Mouse (Mus musculus): ENCODE measurements around the gene Nol6. TPM values are rescaled to one million over a fixed set of nuclear protein-coding genes. Genes with fewer than 3 reads are reported as not detected.

Gene Nol6
- polyA plus RNA-seq, 1 experiment from 2014 or later: 40.9 TPM

- H3K4me1 ChIP-seq: peaks cover 26% of the 10 kb centered on the region
- H3K36me3 ChIP-seq (replicated peaks): no peaks in the 10 kb centered on the region
- no peak for ATAC-seq (replicated peaks)
- H3K9ac ChIP-seq: peak overlapping the region; percentile 88
- peak overlapping the region; percentile 82 for H3K4me2 ChIP-seq
- H3K9me3 ChIP-seq: no peaks in the 10 kb centered on the region
- H3K4me3 ChIP-seq: peak overlapping the region; percentile 72
- no peaks in the 10 kb centered on the region for H3K27me3 ChIP-seq (replicated peaks)
- peak overlapping the region; percentile 97 for H3K27ac ChIP-seq
- WGBS: under 1% methylated on average over 8 of the region's 8 CpGs
Observed at GRCm38 (mm10) chr4:41136811-41137210, 12.6 kb upstream of the Nol6 start.

- H3K4me2 ChIP-seq: peak overlapping the region; percentile 82
- ATAC-seq (replicated peaks): peak; percentile 31
- peaks cover 26% of the 10 kb centered on the region for H3K4me1 ChIP-seq
- no peaks in the 10 kb centered on the region for H3K9me3 ChIP-seq
- H3K9ac ChIP-seq: peak overlapping the region; percentile 88
- no peaks in the 10 kb centered on the region for H3K27me3 ChIP-seq (replicated peaks)
- WGBS: 0% methylated on average over 4 of the region's 4 CpGs
- H3K27ac ChIP-seq: peak overlapping the region; percentile 97
- peak overlapping the region; percentile 72 for H3K4me3 ChIP-seq
- no peaks in the 10 kb centered on the region for H3K36me3 ChIP-seq (replicated peaks)
Observed at GRCm38 (mm10) chr4:41136454-41136805, 12.2 kb upstream of the Nol6 start.

- Histone ChIP-seq H3K27me3 (replicated peaks) (no peaks in the 10 kb centered on the region), H3K36me3 (replicated peaks) (no peaks in the 10 kb centered on the region), H3K9ac (peak within 1 kb of the TSS; percentile 88), H3K9me3 (no peaks in the 10 kb centered on the region), H3K27ac (peak within 1 kb of the TSS; percentile 97), H3K4me1 (peaks cover 26% of the 10 kb centered on the region), H3K4me3 (peak within 1 kb of the TSS; percentile 72), H3K4me2 (peak within 1 kb of the TSS; percentile 82)
- under 1% methylated on average over 54 of the region's 65 CpGs for WGBS
- peak; percentile 80 for ATAC-seq (replicated peaks)
Observed at GRCm38 (mm10) chr4:41135711-41136453, 11.6 kb upstream of the Nol6 start, which contains the start of gene Ube2r2. TSS of gene Ube2r2 (plus strand) at chr4:41135743.

GRCm38 (mm10) chr4:41134935-41135710 is 10.9 kb upstream of the Nol6 start:
- no peaks in the 10 kb centered on the region for H3K27me3 ChIP-seq (replicated peaks)
- peak overlapping the region; percentile 72 for H3K4me3 ChIP-seq
- no peaks in the 10 kb centered on the region for H3K36me3 ChIP-seq (replicated peaks)
- peak; percentile 96 for ATAC-seq (replicated peaks)
- peaks cover 26% of the 10 kb centered on the region for H3K4me1 ChIP-seq
- peak overlapping the region; percentile 82 for H3K4me2 ChIP-seq
- under 1% methylated on average over 22 of the region's 70 CpGs for WGBS
- no peaks in the 10 kb centered on the region for H3K9me3 ChIP-seq
- H3K9ac ChIP-seq: peak overlapping the region; percentile 88
- H3K27ac ChIP-seq: peak overlapping the region; percentile 97

GRCm38 (mm10) chr4:41133529-41134291 is 9.5 kb upstream of the Nol6 start:
- H3K9ac ChIP-seq: no peak overlapping the region
- H3K36me3 ChIP-seq (replicated peaks): no peaks in the 10 kb centered on the region
- WGBS: 84% methylated on average over 6 of the region's 6 CpGs
- peaks cover 23% of the 10 kb centered on the region for H3K4me1 ChIP-seq
- no peaks in the 10 kb centered on the region for H3K27me3 ChIP-seq (replicated peaks)
- no peak overlapping the region for H3K27ac ChIP-seq
- ATAC-seq (replicated peaks): no peak
- no peak overlapping the region for H3K4me3 ChIP-seq
- H3K4me2 ChIP-seq: no peak overlapping the region
- no peaks in the 10 kb centered on the region for H3K9me3 ChIP-seq

GRCm38 (mm10) chr4:41132471-41132870 is 8.2 kb upstream of the Nol6 start:
- H3K9ac ChIP-seq: no peak overlapping the region

GRCm38 (mm10) chr4:41129836-41130235 is 5.6 kb upstream of the Nol6 start:
- no peak overlapping the region for H3K27ac ChIP-seq
- no peak overlapping the region for H3K9ac ChIP-seq
- H3K36me3 ChIP-seq (replicated peaks): no peaks in the 10 kb centered on the region
- no peak for ATAC-seq (replicated peaks)
- H3K27me3 ChIP-seq (replicated peaks): 0 out of 2 replicates have a peak, but pooled peaks cover 3% of the 10 kb centered on the region
- H3K9me3 ChIP-seq: no peaks in the 10 kb centered on the region
- no peak overlapping the region for H3K4me2 ChIP-seq
- WGBS: 81% methylated on average over 3 of the region's 3 CpGs
- H3K4me1 ChIP-seq: peaks cover 6% of the 10 kb centered on the region
- H3K4me3 ChIP-seq: no peak overlapping the region

More at GRCm38 (mm10) chr4:41132471-41132870, 8.2 kb upstream of the Nol6 start:
- WGBS: 75% methylated on average over 6 of the region's 6 CpGs
- Histone ChIP-seq H3K4me2 (no peak overlapping the region), H3K9me3 (no peaks in the 10 kb centered on the region), H3K27me3 (replicated peaks) (no peaks in the 10 kb centered on the region), H3K27ac (no peak overlapping the region), H3K4me1 (peaks cover 13% of the 10 kb centered on the region), H3K4me3 (no peak overlapping the region), H3K36me3 (replicated peaks) (no peaks in the 10 kb centered on the region)
- no peak for ATAC-seq (replicated peaks)

GRCm38 (mm10) chr4:41129406-41129805 is 5.2 kb upstream of the Nol6 start:
- Histone ChIP-seq H3K9ac (no peak overlapping the region), H3K36me3 (replicated peaks) (no peaks in the 10 kb centered on the region), H3K4me2 (no peak overlapping the region), H3K9me3 (no peaks in the 10 kb centered on the region), H3K27me3 (replicated peaks) (0 out of 2 replicates have a peak, but pooled peaks cover 3% of the 10 kb centered on the region), H3K4me1 (peaks cover 2% of the 10 kb centered on the region), H3K4me3 (no peak overlapping the region), H3K27ac (no peak overlapping the region)
- 3% methylated on average over 2 of the region's 2 CpGs for WGBS
- ATAC-seq (replicated peaks): no peak

- H3K27ac ChIP-seq: no peak overlapping the region
- H3K9me3 ChIP-seq: no peaks in the 10 kb centered on the region
- no peaks in the 10 kb centered on the region for H3K27me3 ChIP-seq (replicated peaks)
- H3K4me1 ChIP-seq: peaks cover 12% of the 10 kb centered on the region
- no peak overlapping the region for H3K4me3 ChIP-seq
- 70% methylated on average over 11 of the region's 11 CpGs for WGBS
- no peak overlapping the region for H3K9ac ChIP-seq
- peaks cover 61% of the 10 kb centered on the region for H3K36me3 ChIP-seq (replicated peaks)
- no peak for ATAC-seq (replicated peaks)
- H3K4me2 ChIP-seq: no peak overlapping the region
Observed at GRCm38 (mm10) chr4:41118706-41119292, 5.5 kb downstream of the Nol6 start.

GRCm38 (mm10) chr4:41116817-41117216 is 7.4 kb downstream of the Nol6 start:
- Histone ChIP-seq H3K4me1 (no peaks in the 10 kb centered on the region), H3K9me3 (no peaks in the 10 kb centered on the region), H3K27ac (no peak overlapping the region), H3K4me2 (no peak overlapping the region), H3K36me3 (replicated peaks) (peaks cover 59% of the 10 kb centered on the region), H3K4me3 (no peak overlapping the region), H3K27me3 (replicated peaks) (no peaks in the 10 kb centered on the region), H3K9ac (no peak overlapping the region)
- WGBS: 70% methylated on average over 3 of the region's 3 CpGs
- ATAC-seq (replicated peaks): no peak

GRCm38 (mm10) chr4:41115793-41116192 is 8.5 kb downstream of the Nol6 start:
- H3K4me1 ChIP-seq: no peaks in the 10 kb centered on the region
- 95% methylated on average over 15 of the region's 15 CpGs for WGBS
- H3K27me3 ChIP-seq (replicated peaks): no peaks in the 10 kb centered on the region
- H3K27ac ChIP-seq: no peak overlapping the region
- no peak overlapping the region for H3K4me2 ChIP-seq
- H3K36me3 ChIP-seq (replicated peaks): peaks cover 49% of the 10 kb centered on the region
- H3K9ac ChIP-seq: no peak overlapping the region
- ATAC-seq (replicated peaks): no peak
- no peaks in the 10 kb centered on the region for H3K9me3 ChIP-seq
- no peak overlapping the region for H3K4me3 ChIP-seq

- Histone ChIP-seq H3K36me3 (replicated peaks) (peaks cover 43% of the 10 kb centered on the region), H3K27me3 (replicated peaks) (no peaks in the 10 kb centered on the region), H3K4me3 (no peak overlapping the region), H3K4me2 (no peak overlapping the region), H3K4me1 (no peaks in the 10 kb centered on the region), H3K9ac (no peak overlapping the region), H3K27ac (no peak overlapping the region), H3K9me3 (no peaks in the 10 kb centered on the region)
- 93% methylated on average over 6 of the region's 6 CpGs for WGBS
- ATAC-seq (replicated peaks): no peak
Observed at GRCm38 (mm10) chr4:41115074-41115473, 9.2 kb downstream of the Nol6 start.
